Mouse (Mus musculus) hindbrain, embryonic 10.5 days (tissue): Measurements from ENCODE around the gene Atxn3. TPM values are rescaled to one million over a fixed set of nuclear protein-coding genes. Genes with fewer than 3 reads are reported as not detected.

Source experiments
- DNase-seq: peaks from one replicate; pipeline ENCODE4 v3.0.0-alpha.2; 2017; ENCODE audit warnings: low spot score
- H3K27ac ChIP-seq: fragments of 300-500 bp; sonication (generic); 2 replicates; pipeline ENCODE4 v1.5.1; 2016; ENCODE audit warnings: mild to moderate bottlenecking, moderate library complexity
- H3K27me3 ChIP-seq: fragments of 300-500 bp; sonication (generic); 2 replicates; pipeline ENCODE4 v1.6.1; 2016; ENCODE audit warnings: mild to moderate bottlenecking; ENCODE audit not compliant: poor library complexity, insufficient read depth, severe bottlenecking
- H3K36me3 ChIP-seq: fragments of 300-500 bp; sonication (generic); 2 replicates; pipeline ENCODE4 v1.6.1; 2016; ENCODE audit warnings: mild to moderate bottlenecking, moderate library complexity
- H3K4me1 ChIP-seq: fragments of 300-500 bp; sonication (generic); replicated peaks from 2 replicates; pipeline ENCODE4 v1.6.1; 2016; ENCODE audit warnings: mild to moderate bottlenecking
- H3K4me3 ChIP-seq: fragments of 300-500 bp; sonication (generic); 2 replicates; pipeline ENCODE4 v1.5.1; 2016; ENCODE audit warnings: mild to moderate bottlenecking, moderate library complexity
- H3K9me3 ChIP-seq: fragments of 300-500 bp; sonication (generic); 2 replicates; pipeline ENCODE4 v1.6.1; 2016; ENCODE audit warnings: mild to moderate bottlenecking, moderate library complexity
- WGBS: fragments of 180-500 bp; shearing (Covaris S2); methylation state at CpG from one replicate; pipeline ENCODE4 v1.1.7; 2016; 5-methylcytosine and 5-hydroxymethylcytosine counted together
- polyA plus RNA-seq: library from polyadenylated mRNA; unstranded; fragments of >200 nt; fragmentation: Nextera tagmentation; extraction: Ambion mirVana; gene quantifications from 2 replicates; pipeline ENCODE4 v1.2.1, GENCODE M21; 2016

Atxn3 gene
- polyA plus RNA-seq, result 11.3 and 14.8 TPM in 2 replicates

DNA sequence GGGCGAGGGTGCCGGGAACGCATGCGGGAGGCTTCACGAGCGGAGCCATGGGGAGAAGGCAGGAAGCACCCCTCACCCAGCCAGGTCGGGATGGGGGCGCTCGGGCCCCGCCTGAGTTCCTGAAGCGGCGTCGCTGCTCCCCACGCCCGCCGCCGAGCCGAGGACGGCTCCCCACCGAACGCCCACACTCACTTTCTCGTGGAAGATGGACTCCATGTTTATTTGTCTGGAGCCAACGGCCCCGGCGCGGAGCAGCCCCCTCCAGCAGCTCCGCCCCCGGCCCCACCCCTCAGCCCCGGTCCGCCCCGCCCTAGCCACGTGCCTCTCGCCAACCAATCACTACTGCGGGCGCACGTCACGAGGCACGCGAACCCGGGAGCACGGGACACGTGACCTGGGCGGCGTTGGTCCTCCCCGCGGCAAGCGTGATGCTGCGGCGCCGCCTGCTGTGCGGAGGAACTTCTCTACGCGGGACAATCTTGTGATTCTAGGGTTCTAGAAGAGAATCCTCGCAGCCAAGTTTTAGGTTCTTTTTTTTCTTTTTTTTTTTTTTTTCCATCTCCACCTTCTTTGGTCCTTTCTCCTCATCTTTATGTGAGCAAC lies at the start of gene Atxn3:
Gene Atxn3 (minus strand): TSS at position 305 of the 603 bp plus-strand sequence.
- Histone ChIP-seq H3K27ac (peak within 1 kb of the TSS; percentile 91), H3K27me3 (no peaks in the 10 kb centered on the region), H3K9me3 (no peaks in the 10 kb centered on the region), H3K36me3 (peaks cover 7% of the 10 kb centered on the region; the same call in 1 of the 2 replicates), H3K4me1 (peaks cover 14% of the 10 kb centered on the region), H3K4me3 (peak within 1 kb of the TSS; percentile 86)
- WGBS, result under 1% methylated on average over 54 of the region's 54 CpGs
- DNase-seq, result peak; percentile 97

- Histone ChIP-seq H3K27me3 (no peaks in the 10 kb centered on the region), H3K9me3 (no peaks in the 10 kb centered on the region), H3K4me3 (no peak overlapping the region), H3K4me1 (no peaks in the 10 kb centered on the region), H3K36me3 (peaks cover 96% of the 10 kb centered on the region), H3K27ac (no peak overlapping the region)
- WGBS, result 93% methylated on average over 11 of the region's 11 CpGs
- DNase-seq, result no peak
Observed at GRCm38 (mm10) chr12:102000785-102001184, 42.7 kb upstream of the Atxn3 start.

DNA sequence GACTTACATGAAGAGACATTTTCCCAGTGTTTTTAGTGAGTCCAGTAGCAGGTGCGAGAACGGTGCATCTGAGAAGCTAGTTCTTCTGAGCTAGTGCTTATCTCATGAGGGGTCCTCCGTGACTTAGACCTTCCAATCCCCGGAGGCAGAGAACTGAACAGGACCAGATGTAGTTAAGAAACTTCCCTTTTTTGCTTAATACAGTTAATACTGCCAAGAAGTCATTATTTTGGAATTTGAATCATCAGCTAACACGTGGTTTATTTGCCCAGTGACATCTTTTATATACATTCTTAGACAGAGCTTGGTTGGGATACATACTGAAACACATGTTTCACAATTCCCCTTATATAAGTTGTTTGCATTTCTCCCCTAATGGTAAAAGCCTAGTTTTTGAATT lies 40.9 kb upstream of the Atxn3 start:
- 96% methylated on average over 5 of the region's 5 CpGs for WGBS
- H3K36me3 ChIP-seq, result peaks cover 96% of the 10 kb centered on the region

DNA sequence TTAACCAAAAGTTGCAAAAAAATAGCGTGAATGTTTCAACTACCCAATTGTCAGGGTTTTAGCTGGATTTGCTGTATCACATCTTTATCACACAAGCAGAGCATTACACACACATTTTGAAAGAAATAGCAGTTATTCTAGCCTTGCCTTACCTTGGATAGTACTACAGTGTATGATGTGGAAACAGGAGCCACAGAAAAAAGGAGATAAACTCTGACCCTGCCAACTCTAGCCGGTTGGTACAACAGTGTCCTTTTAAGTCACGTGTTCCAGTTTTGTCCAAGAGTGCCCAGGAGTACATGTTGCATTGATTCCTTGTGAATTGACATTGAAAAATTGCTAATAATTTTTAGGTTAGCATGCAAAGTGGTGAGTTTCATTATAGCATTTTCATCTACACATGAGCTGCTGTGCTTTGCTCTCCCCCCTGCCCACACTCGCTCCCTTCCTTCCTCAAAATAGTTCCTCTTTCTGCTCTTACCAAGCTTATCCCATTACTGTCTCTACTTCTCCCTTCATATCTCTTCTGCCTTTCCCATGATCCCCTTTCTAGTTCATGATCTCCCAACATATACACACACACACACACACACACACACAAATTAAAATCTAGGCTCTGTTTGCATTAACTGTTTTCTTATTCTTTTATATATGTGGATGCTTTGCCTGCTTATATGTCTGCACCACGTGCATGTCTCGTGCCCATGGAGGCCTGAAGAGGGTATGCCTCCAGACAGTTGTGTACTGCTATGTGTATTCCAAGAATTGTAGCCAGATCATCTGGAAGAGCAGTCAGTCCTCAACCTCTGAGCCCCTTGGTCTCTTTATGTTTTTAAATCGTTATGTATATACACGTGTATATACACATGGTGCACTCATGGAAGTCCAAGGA lies 36.8 kb upstream of the Atxn3 start:
- DNase-seq, result no peak
- Histone ChIP-seq H3K27me3 (no peaks in the 10 kb centered on the region), H3K9me3 (no peaks in the 10 kb centered on the region), H3K4me3 (no peak overlapping the region), H3K4me1 (no peaks in the 10 kb centered on the region), H3K27ac (no peak overlapping the region), H3K36me3 (peaks cover 96% of the 10 kb centered on the region)
- 94% methylated on average over 8 of the region's 8 CpGs for WGBS

More for the DNA sequence above, 40.9 kb upstream of the Atxn3 start:
- Histone ChIP-seq H3K4me1 (no peaks in the 10 kb centered on the region), H3K27ac (no peak overlapping the region), H3K27me3 (no peaks in the 10 kb centered on the region), H3K9me3 (no peaks in the 10 kb centered on the region), H3K4me3 (no peak overlapping the region)
- DNase-seq, result no peak

DNA sequence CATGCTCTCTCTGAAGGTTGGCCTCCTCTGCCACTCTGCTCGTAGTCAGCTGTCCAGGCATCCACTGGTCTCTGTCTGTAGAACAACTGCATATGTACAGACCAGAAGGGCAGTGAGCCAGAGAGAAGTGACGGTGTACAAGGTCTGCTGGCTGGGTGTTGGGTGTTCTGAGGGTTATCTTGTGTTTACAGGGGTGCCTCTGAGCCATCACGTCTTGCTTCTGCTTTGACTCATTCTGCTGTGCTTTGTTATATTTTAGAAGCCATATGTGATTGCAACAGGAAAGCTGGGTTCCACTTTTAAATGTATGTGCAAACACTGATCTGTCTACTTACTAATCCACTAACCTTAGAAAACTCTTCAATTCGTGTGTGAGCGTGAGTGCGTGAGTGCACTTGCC lies 29.6 kb upstream of the Atxn3 start:
- no peak overlapping the region for H3K27ac ChIP-seq
- peaks cover 96% of the 10 kb centered on the region for H3K36me3 ChIP-seq

DNA sequence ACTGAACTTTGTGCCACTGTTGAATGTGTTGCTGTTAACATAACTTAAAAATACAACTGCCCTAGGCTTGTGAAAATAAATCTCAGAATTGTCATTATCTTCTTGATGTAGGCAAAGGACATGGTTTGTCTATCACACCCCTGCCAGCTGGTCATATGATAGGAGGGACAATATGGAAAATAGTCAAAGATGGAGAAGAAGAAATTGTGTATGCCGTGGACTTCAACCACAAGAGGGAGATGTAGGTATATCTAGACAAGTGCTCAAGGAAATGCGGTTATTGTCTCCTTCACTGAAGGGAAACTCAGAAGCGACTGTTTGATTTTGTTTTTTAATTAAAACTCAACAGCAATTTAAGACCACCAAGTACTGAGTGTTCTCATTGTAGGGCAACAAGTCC lies 27.1 kb upstream of the Atxn3 start:
- Histone ChIP-seq H3K36me3 (peaks cover 85% of the 10 kb centered on the region), H3K4me1 (no peaks in the 10 kb centered on the region), H3K27me3 (no peaks in the 10 kb centered on the region), H3K9me3 (no peaks in the 10 kb centered on the region), H3K4me3 (no peak overlapping the region), H3K27ac (no peak overlapping the region)
- 77% methylated on average over 3 of the region's 3 CpGs for WGBS
- no peak for DNase-seq

More for the DNA sequence above, 29.6 kb upstream of the Atxn3 start:
- DNase-seq, result no peak
- 94% methylated on average over 6 of the region's 6 CpGs for WGBS
- Histone ChIP-seq H3K9me3 (no peaks in the 10 kb centered on the region), H3K4me3 (no peak overlapping the region), H3K4me1 (no peaks in the 10 kb centered on the region), H3K27me3 (no peaks in the 10 kb centered on the region)

DNA sequence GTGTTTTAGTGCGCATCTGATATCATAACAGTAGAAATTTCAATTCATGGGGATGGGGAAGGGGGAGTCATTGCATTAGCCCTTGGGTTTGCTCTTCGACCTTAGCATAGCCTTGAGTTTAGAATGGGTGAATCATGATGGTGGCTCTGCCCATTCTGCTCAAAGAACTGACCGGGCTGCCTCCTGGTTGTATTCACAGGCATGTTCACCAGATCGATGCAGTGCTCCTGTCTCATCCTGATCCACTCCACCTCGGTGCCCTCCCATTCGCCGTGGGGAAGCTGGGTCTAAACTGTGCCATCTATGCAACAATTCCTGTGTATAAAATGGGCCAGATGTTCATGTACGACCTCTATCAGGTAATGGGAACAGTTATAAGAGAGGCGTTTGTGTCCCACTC lies 24.9 kb upstream of the Atxn3 start:
- no peaks in the 10 kb centered on the region for H3K9me3 ChIP-seq
- H3K4me1 ChIP-seq, result no peaks in the 10 kb centered on the region
- no peak for DNase-seq
- H3K27ac ChIP-seq, result no peak overlapping the region
- peaks cover 64% of the 10 kb centered on the region for H3K36me3 ChIP-seq
- whole genome bisulfite sequencing, result 96% methylated on average over 9 of the region's 9 CpGs
- H3K27me3 ChIP-seq, result no peaks in the 10 kb centered on the region
- H3K4me3 ChIP-seq, result no peak overlapping the region

DNA sequence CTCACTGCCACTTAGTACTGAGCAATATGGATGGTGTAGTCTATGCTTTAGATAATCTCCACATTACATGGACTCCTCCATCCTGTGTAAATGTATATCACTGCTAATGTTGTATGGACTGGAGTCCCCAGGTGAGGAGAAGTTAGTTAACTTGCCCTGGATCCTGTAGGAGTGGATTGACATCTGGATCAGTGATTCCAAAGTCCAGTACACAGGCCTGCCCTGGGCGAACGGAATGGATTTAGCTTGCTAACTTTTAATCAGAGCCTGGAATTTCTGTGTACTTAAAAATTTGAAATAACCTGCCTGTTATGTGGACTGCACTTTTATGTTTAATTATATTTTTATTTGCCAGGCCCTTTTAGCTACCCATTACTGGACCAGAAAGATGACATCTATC lies 23.5 kb upstream of the Atxn3 start:
- H3K27ac ChIP-seq, result no peak overlapping the region
- no peaks in the 10 kb centered on the region for H3K9me3 ChIP-seq
- peaks cover 11% of the 10 kb centered on the region for H3K4me1 ChIP-seq
- WGBS, result 95% methylated on average over 2 of the region's 2 CpGs
- peaks cover 49% of the 10 kb centered on the region for H3K36me3 ChIP-seq
- H3K27me3 ChIP-seq, result no peaks in the 10 kb centered on the region
- DNase-seq, result no peak
- no peak overlapping the region for H3K4me3 ChIP-seq

DNA sequence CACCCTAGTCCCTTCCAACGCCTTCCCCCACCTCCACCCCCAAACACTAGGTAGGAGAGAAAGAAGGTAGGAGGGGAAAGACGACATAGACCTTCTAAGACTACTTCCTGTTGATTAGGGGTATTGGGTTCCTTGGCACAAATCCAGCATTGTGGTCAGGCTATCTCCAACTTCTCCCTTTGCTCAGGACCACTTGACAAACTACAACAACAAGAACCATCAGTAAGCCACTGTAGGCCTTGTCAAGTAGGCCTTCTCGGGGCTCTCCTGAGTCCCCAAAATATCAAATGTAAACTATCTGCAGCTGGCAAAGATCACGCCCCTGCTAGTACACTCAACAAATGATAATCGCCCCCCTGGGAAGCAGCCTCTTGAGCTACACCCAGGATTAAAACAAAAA lies 22.2 kb upstream of the Atxn3 start:
- DNase-seq, result no peak
- peaks cover 40% of the 10 kb centered on the region for H3K36me3 ChIP-seq
- H3K27ac ChIP-seq, result no peak overlapping the region
- no peak overlapping the region for H3K4me3 ChIP-seq
- 84% methylated on average over 5 of the region's 5 CpGs for WGBS
- H3K4me1 ChIP-seq, result peaks cover 14% of the 10 kb centered on the region
- no peaks in the 10 kb centered on the region for H3K27me3 ChIP-seq
- H3K9me3 ChIP-seq, result no peaks in the 10 kb centered on the region

DNA sequence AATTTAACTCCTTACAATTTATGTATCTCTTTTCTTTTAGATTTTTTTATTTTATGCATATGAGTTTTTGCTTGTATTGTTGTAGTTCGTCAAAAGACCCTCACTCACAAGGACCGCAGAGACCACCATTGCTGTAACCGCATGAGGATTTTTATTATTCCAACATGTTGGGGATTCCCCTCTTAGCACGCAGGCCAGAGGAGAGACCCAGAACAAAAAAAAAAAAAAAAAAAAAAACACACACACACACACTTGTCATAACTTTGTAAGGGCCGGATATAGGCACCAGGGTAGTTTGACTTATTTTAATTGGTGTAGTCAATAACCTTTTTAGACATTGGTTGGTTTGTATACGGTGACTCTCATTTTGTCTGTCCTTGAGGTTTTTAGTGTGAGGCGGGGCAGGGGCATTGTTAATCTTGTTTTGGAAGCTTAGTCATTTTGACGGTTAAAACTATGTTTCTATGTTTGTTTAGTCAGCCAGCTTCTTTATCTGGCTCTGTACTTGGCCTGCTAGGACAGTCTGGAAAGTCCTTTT lies 21.2 kb upstream of the Atxn3 start:
- no peaks in the 10 kb centered on the region for H3K9me3 ChIP-seq
- H3K4me1 ChIP-seq, result peaks cover 21% of the 10 kb centered on the region
- no peak overlapping the region for H3K27ac ChIP-seq
- peaks cover 30% of the 10 kb centered on the region for H3K36me3 ChIP-seq
- 93% methylated on average over 8 of the region's 8 CpGs for WGBS
- no peak overlapping the region for H3K4me3 ChIP-seq
- DNase-seq, result no peak
- H3K27me3 ChIP-seq, result no peaks in the 10 kb centered on the region

- Histone ChIP-seq H3K36me3 (peaks cover 25% of the 10 kb centered on the region), H3K4me3 (no peak overlapping the region)
Observed at GRCm38 (mm10) chr12:101978588-101978987, 20.5 kb upstream of the Atxn3 start.

DNA sequence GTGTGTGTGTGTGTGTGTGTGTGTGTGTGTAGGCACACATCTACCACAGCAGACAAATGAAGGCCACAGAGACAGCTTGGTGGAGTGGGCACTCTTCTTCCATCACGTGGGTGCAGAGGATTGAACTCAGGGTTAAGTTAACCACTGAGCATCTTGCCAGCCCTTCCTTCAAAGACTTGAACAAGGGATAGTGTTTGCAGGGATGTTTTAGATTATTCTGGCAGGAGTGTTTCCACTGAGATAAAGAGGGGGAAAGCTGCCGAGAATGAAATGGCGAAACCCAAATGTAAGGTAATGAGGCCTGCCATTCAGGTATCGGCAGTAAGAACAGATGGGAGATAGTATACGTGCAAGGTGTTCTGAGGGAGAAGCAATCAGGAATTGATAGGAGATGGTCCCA lies 20.1 kb upstream of the Atxn3 start:
- H3K4me3 ChIP-seq, result no peak overlapping the region
- no peak overlapping the region for H3K27ac ChIP-seq
- DNase-seq, result no peak
- peaks cover 25% of the 10 kb centered on the region for H3K36me3 ChIP-seq
- no peaks in the 10 kb centered on the region for H3K27me3 ChIP-seq
- peaks cover 21% of the 10 kb centered on the region for H3K4me1 ChIP-seq
- H3K9me3 ChIP-seq, result no peaks in the 10 kb centered on the region
- WGBS, result 92% methylated on average over 5 of the region's 5 CpGs

More at GRCm38 (mm10) chr12:101978588-101978987, 20.5 kb upstream of the Atxn3 start:
- Histone ChIP-seq H3K27ac (no peak overlapping the region), H3K4me1 (peaks cover 21% of the 10 kb centered on the region), H3K9me3 (no peaks in the 10 kb centered on the region), H3K27me3 (no peaks in the 10 kb centered on the region)
- 87% methylated on average over 1 of the region's 1 CpGs for WGBS
- no peak for DNase-seq

DNA sequence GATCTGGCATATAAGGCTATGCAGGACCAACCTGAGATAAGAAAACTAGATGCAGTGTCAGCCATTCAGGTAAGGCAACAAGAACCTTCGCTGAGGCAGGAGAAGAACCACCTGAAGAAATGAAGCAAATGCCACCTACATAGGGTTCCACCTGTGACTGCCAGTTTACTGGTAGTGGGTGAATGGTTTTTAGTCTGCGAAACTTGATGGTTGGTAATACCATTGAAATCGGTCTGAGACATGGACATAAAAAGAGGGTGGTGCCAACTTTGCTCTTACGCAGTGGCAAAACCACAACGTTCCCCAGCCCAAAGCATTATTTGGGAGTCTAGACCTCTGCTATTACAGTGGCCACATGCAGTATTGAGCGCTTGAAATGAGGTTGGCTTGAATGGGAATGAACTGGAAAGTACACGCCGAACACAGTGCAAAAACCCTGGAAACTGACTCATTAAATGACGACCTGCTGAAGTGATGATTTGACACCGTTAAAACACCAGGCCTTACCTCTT lies 19.4 kb upstream of the Atxn3 start:
- 94% methylated on average over 10 of the region's 10 CpGs for WGBS
- Histone ChIP-seq H3K36me3 (peaks cover 21% of the 10 kb centered on the region), H3K4me3 (peak overlapping the region; percentile 97), H3K27me3 (no peaks in the 10 kb centered on the region), H3K27ac (no peak overlapping the region), H3K9me3 (no peaks in the 10 kb centered on the region), H3K4me1 (peaks cover 21% of the 10 kb centered on the region)
- DNase-seq, result no peak
